Mouse (Mus musculus) ES-E14 (cell line): ENCODE results near the gene Ppp1r2. TPM values are rescaled to one million over a fixed set of nuclear protein-coding genes. Genes with fewer than 3 reads are reported as not detected.
"Not testable (repeated sequence)": the region's sequence is repeated elsewhere in the genome, so short reads cannot be mapped to it uniquely, and the experiment has no call there.

ENCODE experiments used
- DNase-seq: peaks from one replicate; pipeline ENCODE4 v3.0.0-alpha.2; 2013; ENCODE audit warnings: low read depth, low spot score
- H3K27ac ChIP-seq: 2 replicates; pipeline ENCODE4 v1.5.1; 2012; ENCODE audit warnings: low read depth, mild to moderate bottlenecking, low read length, moderate library complexity, mixed read lengths; ENCODE audit not compliant: poor library complexity, insufficient read depth, severe bottlenecking
- H3K36me3 ChIP-seq: 2 replicates; pipeline ENCODE4 v1.6.1; 2012; ENCODE audit warnings: mild to moderate bottlenecking, low read length, moderate library complexity, mixed read lengths; ENCODE audit not compliant: control insufficient read depth, poor library complexity, insufficient read depth, severe bottlenecking
- H3K4me1 ChIP-seq, 2 experiments: fragments of 150-350 bp in 1 of 2; sonication (generic) in 1 of 2; 2 replicates each; pipeline ENCODE4 v1.6.1; 2012; ENCODE audit warnings: low read length in 2 of 2, mild to moderate bottlenecking in 1 of 2, mixed read lengths in 1 of 2; ENCODE audit not compliant: control insufficient read depth in 2 of 2, insufficient read depth in 2 of 2, poor library complexity in 1 of 2
- H3K4me3 ChIP-seq, 2 experiments: fragments of 150-350 bp in 1 of 2; sonication (generic) in 1 of 2; 2 replicates each; pipeline ENCODE4 v1.5.1; 2012; ENCODE audit warnings: low read length in 2 of 2, low read depth in 1 of 2, mild to moderate bottlenecking in 1 of 2, mixed read lengths in 1 of 2; ENCODE audit not compliant: insufficient read depth in 1 of 2, poor library complexity in 1 of 2, severe bottlenecking in 1 of 2
- H3K9ac ChIP-seq: 2 replicates; pipeline ENCODE4 v1.6.1; 2012; ENCODE audit warnings: low read depth, mild to moderate bottlenecking, low read length, mixed read lengths; ENCODE audit not compliant: poor library complexity, insufficient read depth, severe bottlenecking
- H3K9me3 ChIP-seq: fragments of 150-350 bp; sonication (generic); 2 replicates; pipeline ENCODE4 v1.6.1; 2012; ENCODE audit warnings: low read depth, mild to moderate bottlenecking, low read length; ENCODE audit not compliant: control insufficient read depth, insufficient read depth
- CHD2 ChIP-seq: IDR thresholded peaks from 2 replicates; pipeline ENCODE4 v1.6.1; 2014; ENCODE audit warnings: mild to moderate bottlenecking, low read depth, low read length, inconsistent platforms
- HCFC1 ChIP-seq: IDR thresholded peaks from 2 replicates; pipeline ENCODE4 v1.6.1; 2012; ENCODE audit warnings: low read length, inconsistent platforms, borderline replicate concordance; ENCODE audit not compliant: insufficient read depth
- MAFK ChIP-seq: IDR thresholded peaks from 2 replicates; pipeline ENCODE4 v1.6.1; 2014; ENCODE audit warnings: mild to moderate bottlenecking, low read depth, low read length, inconsistent platforms; ENCODE audit not compliant: insufficient read depth
- ZC3H11A ChIP-seq: IDR thresholded peaks from 2 replicates; pipeline ENCODE4 v1.6.1; 2012; ENCODE audit warnings: low read depth, mild to moderate bottlenecking, inconsistent platforms, low read length, borderline replicate concordance
- ZNF384 ChIP-seq: IDR thresholded peaks from 2 replicates; pipeline ENCODE4 v1.6.1; 2012; ENCODE audit warnings: low read depth, low read length, inconsistent platforms
- in situ Hi-C, 2 experiments: fragments of 600-800 bp; cut with MboI; formaldehyde crosslinking; loops; one replicate each; pipeline ENCODE4 v1.15.1; 2025; ENCODE audit warnings: low sequenced_read_pairs in 2 of 2, inconsistent platforms in 1 of 2; ENCODE audit not compliant: unreplicated experiment in 2 of 2
- total RNA-seq: library from RNA; depleted of rRNA; stranded (reverse); fragments of 300-350 nt; gene quantifications from 2 replicates; pipeline ENCODE4 v1.2.3, GENCODE M21; 2012

Ppp1r2 gene
- total RNA-seq, 1 experiment, result 63.1 TPM

- Histone ChIP-seq H3K9ac (no peak overlapping the region), H3K36me3 (no peaks in the 10 kb centered on the region), H3K4me3 (no peak overlapping the region), H3K9me3 (no peaks in the 10 kb centered on the region), H3K27ac (no peak overlapping the region), H3K4me1 (peaks cover 0 to 11% of the 10 kb centered on the region in 2 experiments)
- no peak for DNase-seq
- in situ Hi-C loops, result no loop called here
- TF ChIP-seq ZC3H11A, result no peak
- no peak for TF ChIP-seq ZNF384
- no peak for TF ChIP-seq CHD2
- TF ChIP-seq MAFK, result no peak
- TF ChIP-seq HCFC1, result no peak
These were observed 43.3 kb upstream of the Ppp1r2 start for GRCm38 (mm10) chr16:31318418-31318817.

- in situ Hi-C loops, H3K27ac ChIP-seq, DNase-seq: not testable (repeated sequence)
These were observed 41.4 kb upstream of the Ppp1r2 start for GRCm38 (mm10) chr16:31316246-31317143.

GRCm38 (mm10) chr16:31315294-31315693, 40.2 kb upstream of the Ppp1r2 start:
- Histone ChIP-seq H3K9ac (no peak overlapping the region), H3K4me3 (no peak overlapping the region), H3K4me1 (peaks cover 4 to 18% of the 10 kb centered on the region in 2 experiments), H3K36me3 (no peaks in the 10 kb centered on the region), H3K9me3 (no peaks in the 10 kb centered on the region), H3K27ac (no peak overlapping the region)
- DNase-seq, result no peak
- no peak for TF ChIP-seq ZNF384
- no peak for TF ChIP-seq HCFC1
- no peak for TF ChIP-seq MAFK
- no peak for TF ChIP-seq ZC3H11A
- TF ChIP-seq CHD2, result no peak
- in situ Hi-C loops, result no loop called here

More at GRCm38 (mm10) chr16:31316246-31317143, 41.4 kb upstream of the Ppp1r2 start:
- not testable (repeated sequence) for H3K9ac ChIP-seq, H3K4me3 ChIP-seq, H3K36me3 ChIP-seq, H3K9me3 ChIP-seq
- H3K4me1 ChIP-seq, result peaks cover 0 to 15% of the 10 kb centered on the region in 2 experiments

- TF ChIP-seq ZNF384, result no peak
- H3K27ac ChIP-seq, result no peak within 1 kb of the TSS
- peaks cover 4 to 18% of the 10 kb centered on the region in 2 experiments for H3K4me1 ChIP-seq
- no peaks in the 10 kb centered on the region for H3K9me3 ChIP-seq
- DNase-seq, result no peak
- H3K4me3 ChIP-seq, result no peak within 1 kb of the TSS
- H3K9ac ChIP-seq, result no peak within 1 kb of the TSS
- H3K36me3 ChIP-seq, result no peaks in the 10 kb centered on the region
- in situ Hi-C loops, result no loop called here
These were observed 39.6 kb upstream of the Ppp1r2 start, which contains the start of gene Apod for GRCm38 (mm10) chr16:31314497-31315233. Apod (minus strand) TSS chr16:31314808.
